Mouse (Mus musculus) ES-E14 (cell line): Measurements from ENCODE around the gene Khnyn.

Source experiments
- CHD2 ChIP-seq: IDR thresholded peaks from 2 replicates; pipeline ENCODE4 v1.6.1; 2014; ENCODE audit warnings: mild to moderate bottlenecking, low read depth, low read length, inconsistent platforms
- HCFC1 ChIP-seq: IDR thresholded peaks from 2 replicates; pipeline ENCODE4 v1.6.1; 2012; ENCODE audit warnings: low read length, inconsistent platforms, borderline replicate concordance; ENCODE audit not compliant: insufficient read depth
- MAFK ChIP-seq: IDR thresholded peaks from 2 replicates; pipeline ENCODE4 v1.6.1; 2014; ENCODE audit warnings: mild to moderate bottlenecking, low read depth, low read length, inconsistent platforms; ENCODE audit not compliant: insufficient read depth
- ZC3H11A ChIP-seq: IDR thresholded peaks from 2 replicates; pipeline ENCODE4 v1.6.1; 2012; ENCODE audit warnings: low read depth, mild to moderate bottlenecking, inconsistent platforms, low read length, borderline replicate concordance
- ZNF384 ChIP-seq: IDR thresholded peaks from 2 replicates; pipeline ENCODE4 v1.6.1; 2012; ENCODE audit warnings: low read depth, low read length, inconsistent platforms

- no peak for TF ChIP-seq ZNF384
- no peak for TF ChIP-seq ZC3H11A
- TF ChIP-seq CHD2 = no peak
- TF ChIP-seq MAFK = no peak
- no peak; the same call in 1 of the 2 replicates for TF ChIP-seq HCFC1
These were observed 505 bp downstream of the Khnyn start for GRCm38 (mm10) chr14:55885114-55885790.
